12 mouse cellular contexts compared by ENCODE assay signal in the genomic region with DNA sequence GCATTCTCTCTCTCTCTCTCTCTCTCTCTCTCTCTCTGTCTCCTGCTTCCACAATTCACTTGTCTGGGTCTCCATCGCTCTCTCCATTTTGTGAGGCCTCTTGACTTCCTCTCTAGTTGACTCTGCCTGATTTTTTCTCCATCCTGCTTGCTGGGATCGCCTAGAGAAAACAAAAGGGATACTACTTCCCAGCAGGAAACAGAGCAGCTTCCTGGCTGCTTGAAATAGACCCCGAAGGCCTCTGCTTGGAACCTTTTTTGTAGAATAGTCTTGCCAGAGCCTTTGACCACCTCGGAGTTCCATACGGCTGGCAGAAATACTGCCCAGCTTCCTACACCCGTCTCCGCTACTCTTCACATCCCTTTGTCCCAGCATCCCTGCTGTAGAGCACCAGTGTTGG.
A peak's percentile ranks its signal among the peaks of the same experiment; 100 is the strongest.
DNase-seq lines count a peak whose midpoint lies in the region; ATAC-seq and TF ChIP-seq lines count a peak whose summit lies in the region.
"Had no signal": no experiment of that assay in that cellular context is flagged by ENCODE, and none has a peak within 500 bp of the region (broad histone marks: within the 10 kb centered on the region; RNA-seq: fewer than 3 reads in every experiment).

No protein-coding gene starts in this region.

- WGBS in kidney, embryonic 14.5 days = 67% methylated on average over 7 of the region's 7 CpGs
- WGBS in embryonic facial prominence, embryonic 15.5 days = 55% methylated on average over 7 of the region's 7 CpGs
- 63% methylated on average over 7 of the region's 7 CpGs for WGBS in limb, embryonic 14.5 days

- peaks cover 4% of the 10 kb centered on the region; the same call in 1 of the 2 replicates for H3K9me3 ChIP-seq in kidney, embryonic 14.5 days (ENCODE audit: control insufficient read depth, low read length)
- no peaks in the 10 kb centered on the region for H3K9me3 ChIP-seq in embryonic facial prominence, embryonic 15.5 days (replicated peaks)
- H3K9me3 ChIP-seq in limb, embryonic 14.5 days (ENCODE audit: control insufficient read depth, low read length) = no peaks in the 10 kb centered on the region

- no peaks in the 10 kb centered on the region for H3K36me3 ChIP-seq in kidney, embryonic 14.5 days (ENCODE audit: control insufficient read depth, insufficient read depth, low read length)
- no peaks in the 10 kb centered on the region for H3K36me3 ChIP-seq in embryonic facial prominence, embryonic 15.5 days
- H3K36me3 ChIP-seq in limb, embryonic 14.5 days (ENCODE audit: control insufficient read depth, insufficient read depth, low read length) = no peaks in the 10 kb centered on the region

- DNase-seq in kidney, adult 11 months = no peak
- DNase-seq in limb, embryonic 14.5 days (ENCODE audit: low spot score) = no peak
- no peak for DNase-seq in thymus, postnatal 25 days
- no peak for DNase-seq in left cerebral cortex, adult 11 months (ENCODE audit: low spot score)
- DNase-seq: adrenal gland, adult 8-10 months; cerebellum, postnatal 36 days; gastrocnemius, postnatal 10 days; thymus, postnatal 4 days had no signal

- H3K4me1 ChIP-seq in kidney, embryonic 14.5 days (ENCODE audit: control insufficient read depth, insufficient read depth, low read length) = peaks cover 59% of the 10 kb centered on the region
- peaks cover 49% of the 10 kb centered on the region for H3K4me1 ChIP-seq in brown adipose tissue, adult 24 weeks (ENCODE audit: control insufficient read depth, insufficient read depth, insufficient read length, low read length)
- H3K4me1 ChIP-seq in embryonic facial prominence, embryonic 15.5 days = peaks cover 59% of the 10 kb centered on the region
- H3K4me1 ChIP-seq in limb, embryonic 14.5 days (ENCODE audit: control insufficient read depth, insufficient read depth, low read length) = peaks cover 39% of the 10 kb centered on the region

- H3K9ac ChIP-seq in kidney, embryonic 14.5 days (ENCODE audit: low read depth, low read length) = no peak overlapping the region
- no peak overlapping the region for H3K9ac ChIP-seq in embryonic facial prominence, embryonic 15.5 days
- no peak overlapping the region for H3K9ac ChIP-seq in limb, embryonic 14.5 days (ENCODE audit: low read depth, low read length, severe bottlenecking)

- peak overlapping the region; percentile 73; the same call in 1 of the 2 replicates for H3K27ac ChIP-seq in kidney, embryonic 14.5 days (ENCODE audit: low read depth, low read length)
- H3K27ac ChIP-seq in brown adipose tissue, adult 24 weeks (replicated peaks; ENCODE audit: low read depth, low read length) = peak overlapping the region; percentile 96
- peak overlapping the region; percentile 61 for H3K27ac ChIP-seq in embryonic facial prominence, embryonic 15.5 days (replicated peaks)
- peak overlapping the region; percentile 64 for H3K27ac ChIP-seq in limb, embryonic 14.5 days (replicated peaks; ENCODE audit: low read depth, low read length)

- no peak for TF ChIP-seq POLR2A in limb, embryonic 14.5 days (IDR thresholded peaks at IDR 0.05; ENCODE audit: borderline replicate concordance, extremely low read depth, insufficient read depth, insufficient read length)

- H3K4me3 ChIP-seq in kidney, embryonic 14.5 days (ENCODE audit: low read length) = no peak overlapping the region
- H3K4me3 ChIP-seq in brown adipose tissue, adult 24 weeks (ENCODE audit: insufficient read depth, low read depth, low read length) = no peak overlapping the region
- H3K4me3 ChIP-seq in embryonic facial prominence, embryonic 15.5 days (replicated peaks) = no peak overlapping the region
- no peak overlapping the region for H3K4me3 ChIP-seq in limb, embryonic 14.5 days (replicated peaks; ENCODE audit: low read length)

- no peaks in the 10 kb centered on the region for H3K27me3 ChIP-seq in kidney, embryonic 14.5 days (ENCODE audit: control insufficient read depth, insufficient read depth, low read length)
- no peaks in the 10 kb centered on the region for H3K27me3 ChIP-seq in embryonic facial prominence, embryonic 15.5 days
- H3K27me3 ChIP-seq in limb, embryonic 14.5 days (ENCODE audit: control insufficient read depth, insufficient read depth, low read length) = no peaks in the 10 kb centered on the region

- no peak for ATAC-seq in kidney, embryonic 14.5 days (ENCODE audit: low FRiP score, low TSS enrichment)
- ATAC-seq in embryonic facial prominence, embryonic 15.5 days (ENCODE audit: insufficient number of reproducible peaks, low FRiP score, low TSS enrichment, low read depth) = no peak
- no peak for ATAC-seq in limb, embryonic 14.5 days (ENCODE audit: low FRiP score, low read depth)
- ATAC-seq in frontal cortex, adult (ENCODE audit: low TSS enrichment) = no peak

- no peak overlapping the region for H3K4me2 ChIP-seq in kidney, embryonic 14.5 days (replicated peaks; ENCODE audit: low read depth, low read length)
- no peak overlapping the region for H3K4me2 ChIP-seq in embryonic facial prominence, embryonic 15.5 days (replicated peaks)
- H3K4me2 ChIP-seq in limb, embryonic 14.5 days (replicated peaks; ENCODE audit: low read depth, low read length, severe bottlenecking) = no peak overlapping the region
